25 mouse cellular contexts compared by ENCODE assay signal in the genomic region with DNA sequence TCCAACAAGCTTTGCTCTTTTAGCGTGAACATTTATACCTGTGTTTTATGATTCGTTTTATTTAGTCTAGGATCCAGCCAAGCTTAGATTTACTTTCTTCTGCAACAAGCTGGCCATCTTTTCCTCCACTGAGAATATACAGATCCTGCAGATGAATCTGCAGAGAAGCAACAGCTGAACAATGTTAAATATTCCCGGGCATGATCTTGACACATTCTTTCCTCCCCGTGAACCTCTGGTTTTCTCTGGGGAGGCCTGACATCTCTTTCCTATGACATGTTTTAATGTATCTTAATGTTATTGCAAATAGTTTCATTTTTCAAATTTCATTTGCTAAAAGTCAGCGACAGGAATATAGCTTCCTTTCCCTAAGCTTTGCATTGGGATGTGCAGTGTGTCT.
A peak's percentile ranks its signal among the peaks of the same experiment; 100 is the strongest.
DNase-seq lines count a peak whose midpoint lies in the region; ATAC-seq and TF ChIP-seq lines count a peak whose summit lies in the region.
"Had no signal": no experiment of that assay in that cellular context is flagged by ENCODE, and none has a peak within 500 bp of the region (broad histone marks: within the 10 kb centered on the region; RNA-seq: fewer than 3 reads in every experiment).

No protein-coding gene starts in this region.

- 66% methylated on average over 5 of the region's 5 CpGs for WGBS in heart, embryonic 13.5 days
- WGBS in heart, embryonic 11.5 days (ENCODE audit: insufficient replicate concordance) = 65% methylated on average over 5 of the region's 5 CpGs
- 31% methylated on average over 5 of the region's 5 CpGs for WGBS in kidney, postnatal 0 days
- WGBS in kidney, embryonic 15.5 days = 43% methylated on average over 5 of the region's 5 CpGs

- no peak overlapping the region for H3K4me3 ChIP-seq in heart, embryonic 13.5 days
- H3K4me3 ChIP-seq in heart, embryonic 11.5 days (ENCODE audit: low read depth, low read length) = no peak overlapping the region
- H3K4me3 ChIP-seq in kidney, postnatal 0 days (replicated peaks; ENCODE audit: low read depth, low read length) = no peak overlapping the region
- H3K4me3 ChIP-seq in kidney, embryonic 15.5 days (replicated peaks) = no peak overlapping the region
- H3K4me3 ChIP-seq: gastrocnemius, adult 2 months; hindbrain, embryonic 10.5 days; hindbrain, embryonic 13.5 days had no signal

- H3K27me3 ChIP-seq in heart, embryonic 13.5 days (replicated peaks) = no peaks in the 10 kb centered on the region
- H3K27me3 ChIP-seq in heart, embryonic 11.5 days (ENCODE audit: control insufficient read depth, insufficient read depth, low read length) = no peaks in the 10 kb centered on the region
- no peaks in the 10 kb centered on the region for H3K27me3 ChIP-seq in kidney, postnatal 0 days (ENCODE audit: insufficient read depth, low read length)
- no peaks in the 10 kb centered on the region for H3K27me3 ChIP-seq in kidney, embryonic 15.5 days
- H3K27me3 ChIP-seq: CH12.LX; hindbrain, embryonic 13.5 days; Patski had no signal

- H3K36me3 ChIP-seq in heart, embryonic 13.5 days = no peaks in the 10 kb centered on the region
- no peaks in the 10 kb centered on the region for H3K36me3 ChIP-seq in heart, embryonic 11.5 days (ENCODE audit: control insufficient read depth, insufficient read depth, low read length)
- H3K36me3 ChIP-seq in kidney, postnatal 0 days (ENCODE audit: insufficient read depth, low read length) = no peaks in the 10 kb centered on the region
- H3K36me3 ChIP-seq in kidney, embryonic 15.5 days = no peaks in the 10 kb centered on the region
- H3K36me3 ChIP-seq: hindbrain, embryonic 10.5 days; hindbrain, embryonic 13.5 days had no signal

- H3K9ac ChIP-seq in heart, embryonic 13.5 days = no peak overlapping the region
- no peak overlapping the region for H3K9ac ChIP-seq in heart, embryonic 11.5 days (ENCODE audit: low read depth, low read length)
- H3K9ac ChIP-seq in kidney, postnatal 0 days (ENCODE audit: low read depth, low read length) = no peak overlapping the region
- H3K9ac ChIP-seq in kidney, embryonic 15.5 days = no peak overlapping the region
- H3K9ac ChIP-seq: forebrain, postnatal 0 days; hindbrain, embryonic 13.5 days had no signal

- H3K4me2 ChIP-seq in heart, embryonic 13.5 days = no peak overlapping the region
- H3K4me2 ChIP-seq in heart, embryonic 11.5 days = no peak overlapping the region
- H3K4me2 ChIP-seq in kidney, postnatal 0 days (ENCODE audit: low read length) = no peak overlapping the region
- H3K4me2 ChIP-seq in kidney, embryonic 15.5 days = no peak overlapping the region
- H3K4me2 ChIP-seq: hindbrain, embryonic 13.5 days had no signal

- H3K4me1 ChIP-seq in heart, embryonic 13.5 days = peaks cover 48% of the 10 kb centered on the region
- peaks cover 29% of the 10 kb centered on the region for H3K4me1 ChIP-seq in heart, embryonic 11.5 days (ENCODE audit: control insufficient read depth, insufficient read depth, low read length)
- H3K4me1 ChIP-seq in kidney, postnatal 0 days (replicated peaks; ENCODE audit: insufficient read depth, low read length) = no peaks in the 10 kb centered on the region; the same call in 1 of the 2 replicates
- H3K4me1 ChIP-seq in kidney, embryonic 15.5 days = peaks cover 47% of the 10 kb centered on the region

- ATAC-seq in heart, embryonic 13.5 days (ENCODE audit: extremely low read depth, insufficient number of reproducible peaks, low FRiP score, low TSS enrichment) = no peak
- ATAC-seq in heart, embryonic 11.5 days (replicated peaks; ENCODE audit: insufficient number of reproducible peaks, low FRiP score, low TSS enrichment) = no peak
- ATAC-seq in kidney, postnatal 0 days (replicated peaks; ENCODE audit: low FRiP score, low read depth) = no peak
- no peak for ATAC-seq in kidney, embryonic 15.5 days (replicated peaks; ENCODE audit: low FRiP score)
- ATAC-seq: forebrain, embryonic 14.5 days; forebrain, postnatal 0 days; hindbrain, embryonic 16.5 days; Patski had no signal

- no peaks in the 10 kb centered on the region for H3K9me3 ChIP-seq in heart, embryonic 13.5 days
- no peaks in the 10 kb centered on the region for H3K9me3 ChIP-seq in heart, embryonic 11.5 days (replicated peaks; ENCODE audit: control insufficient read depth, low read length)
- H3K9me3 ChIP-seq in kidney, postnatal 0 days (replicated peaks; ENCODE audit: low read length) = no peaks in the 10 kb centered on the region
- no peaks in the 10 kb centered on the region for H3K9me3 ChIP-seq in kidney, embryonic 15.5 days (replicated peaks)
- H3K9me3 ChIP-seq: G1E; hindbrain, embryonic 10.5 days; hindbrain, embryonic 13.5 days had no signal

- peak overlapping the region; percentile 39; the same call in 1 of the 2 replicates for H3K27ac ChIP-seq in heart, embryonic 13.5 days (replicated peaks)
- H3K27ac ChIP-seq in heart, embryonic 11.5 days (ENCODE audit: low read depth, low read length) = no peak overlapping the region
- no peak overlapping the region for H3K27ac ChIP-seq in kidney, postnatal 0 days
- no peak overlapping the region for H3K27ac ChIP-seq in kidney, embryonic 15.5 days
- H3K27ac ChIP-seq: gastrocnemius, adult 2 months; hindbrain, embryonic 10.5 days; hindbrain, embryonic 13.5 days had no signal

- TF ChIP-seq CTCF in kidney, postnatal 0 days (IDR thresholded peaks at IDR 0.05; ENCODE audit: low read depth) = no peak

- peak; percentile 68 for DNase-seq in kidney, postnatal 0 days (ENCODE audit: low spot score)
- peak; percentile 16 for DNase-seq in testis, postnatal 10 days (ENCODE audit: low spot score)
- no peak for DNase-seq in testis, postnatal 14 days (ENCODE audit: low spot score)
- no peak for DNase-seq in spleen, postnatal 10 days (ENCODE audit: low spot score in 2 of 2)
- DNase-seq: adrenal gland, postnatal 10 days; adrenal gland, postnatal 36 days; B cell, adult 2 months; cerebellum, adult 18-20 months; cerebellum, adult 9-10 months; cerebellum, postnatal 14 days; forebrain, postnatal 0 days; gastrocnemius, adult 2 months; gastrocnemius, postnatal 14 days; heart, adult 18-20 months; heart, postnatal 36 days had no signal

Comparison
In these comparisons a context has a peak if more than half of its experiments do, and no peak if none do; other contexts are left out.
1. DNase-seq: peak in kidney, postnatal 0 days (single experiment) and testis, postnatal 10 days (single experiment); none in testis, postnatal 14 days (single experiment) and spleen, postnatal 10 days (0 of 2).